Comparison of ENCODE assay signal across 12 mouse cellular contexts in genomic region chr1:182255031-182255430, GRCm38 (mm10). TPM values are rescaled to one million over a fixed set of nuclear protein-coding genes. Genes with fewer than 3 reads are reported as not detected.
DNase-seq lines count a peak whose midpoint lies in the region; ATAC-seq and TF ChIP-seq lines count a peak whose summit lies in the region.
"Had no signal": no experiment of that assay in that cellular context is flagged by ENCODE, and none has a peak within 500 bp of the region (broad histone marks: within the 10 kb centered on the region; RNA-seq: fewer than 3 reads in every experiment).

No protein-coding gene starts in this region.

- H3K4me2 ChIP-seq in liver, postnatal 0 days (ENCODE audit: low read depth, low read length) = 0 out of 2 replicates have a peak overlapping the region, but pooled peaks have one; percentile 10
- H3K4me2 ChIP-seq: lung, embryonic 14.5 days; neural tube, embryonic 12.5 days had no signal

- H3K4me1 ChIP-seq in liver, postnatal 0 days (ENCODE audit: insufficient read depth) = peaks cover 6% of the 10 kb centered on the region
- H3K4me1 ChIP-seq: neural tube, embryonic 12.5 days had no signal

- H3K27ac ChIP-seq in liver, postnatal 0 days (ENCODE audit: low read depth) = peak overlapping the region; percentile 69
- H3K27ac ChIP-seq: neural tube, embryonic 12.5 days had no signal

- DNase-seq in lung, adult 18-20 months = peak; percentile 35 to 40
- no peak for DNase-seq in lung, postnatal 14 days
- DNase-seq in liver, postnatal 0 days = no peak
- peak; percentile 33 to 52 for DNase-seq in spleen, adult 18-20 months
- DNase-seq in thymus, postnatal 4 days = peak; percentile 42
- DNase-seq in kidney, adult 8-10 months = no peak
- DNase-seq in embryo, embryonic 10 days (ENCODE audit: low spot score) = no peak
- DNase-seq in heart, adult 8-10 months (ENCODE audit: low spot score) = no peak
- DNase-seq: adrenal gland, adult 8-10 months; cerebellum, postnatal 10 days; lung, embryonic 14.5 days had no signal

- no peak overlapping the region; the same call in 1 of the 2 replicates for H3K4me3 ChIP-seq in liver, postnatal 0 days (ENCODE audit: low read depth, low read length)
- H3K4me3 ChIP-seq: neural tube, embryonic 12.5 days had no signal

- H3K9me3 ChIP-seq in liver, postnatal 0 days (ENCODE audit: low read length) = no peaks in the 10 kb centered on the region
- H3K9me3 ChIP-seq: neural tube, embryonic 12.5 days had no signal

- peak; percentile 47 for ATAC-seq in liver, postnatal 0 days

- no peaks in the 10 kb centered on the region for H3K27me3 ChIP-seq in liver, postnatal 0 days (ENCODE audit: insufficient read depth, low read length)
- H3K27me3 ChIP-seq: neural tube, embryonic 12.5 days had no signal

- no peaks in the 10 kb centered on the region for H3K36me3 ChIP-seq in liver, postnatal 0 days (replicated peaks; ENCODE audit: insufficient read depth, low read length)
- H3K36me3 ChIP-seq: neural tube, embryonic 12.5 days had no signal

- no peak for TF ChIP-seq EP300 in liver, postnatal 0 days (IDR thresholded peaks at IDR 0.05; ENCODE audit: low read depth)

- 47% methylated on average over 11 of the region's 11 CpGs for WGBS in liver, postnatal 0 days (ENCODE audit: insufficient replicate concordance)

- TF ChIP-seq CTCF in liver, postnatal 0 days (IDR thresholded peaks at IDR 0.05; ENCODE audit: low read depth) = no peak

- H3K9ac ChIP-seq in liver, postnatal 0 days (replicated peaks) = no peak overlapping the region
- H3K9ac ChIP-seq: lung, embryonic 14.5 days; neural tube, embryonic 12.5 days had no signal

RNA-seq across cellular contexts. Expression of gene Degs1, which starts 27.6 kb away (rescaled TPM):
- 96.4 and 96.8 TPM in 2 replicates for polyA plus RNA-seq in liver, postnatal 0 days (2015; fragmentation: Nextera tagmentation; extraction: Ambion mirVana)
- 10 to 100 TPM; 56.1 to 62.6 (median 60.4) TPM for total RNA-seq in heart, adult 8-10 months (2022)

Comparison
In these comparisons a context has a peak if more than half of its experiments do, and no peak if none do; other contexts are left out.
1. DNase-seq: peak in lung, adult 18-20 months (2 of 2), spleen, adult 18-20 months (2 of 2) and thymus, postnatal 4 days (single experiment); none in lung, postnatal 14 days (single experiment), liver, postnatal 0 days (single experiment), kidney, adult 8-10 months (0 of 2), embryo, embryonic 10 days (single experiment) and heart, adult 8-10 months (single experiment).